Mouse (Mus musculus): ENCODE measurements at regions not wholly inside any gene's neighbourhood (a gene's known extent, or its start where the extent isn't known, plus 50 kb on each side); places are given as distances from the start of the nearest gene placed in this dataset.

DNA sequence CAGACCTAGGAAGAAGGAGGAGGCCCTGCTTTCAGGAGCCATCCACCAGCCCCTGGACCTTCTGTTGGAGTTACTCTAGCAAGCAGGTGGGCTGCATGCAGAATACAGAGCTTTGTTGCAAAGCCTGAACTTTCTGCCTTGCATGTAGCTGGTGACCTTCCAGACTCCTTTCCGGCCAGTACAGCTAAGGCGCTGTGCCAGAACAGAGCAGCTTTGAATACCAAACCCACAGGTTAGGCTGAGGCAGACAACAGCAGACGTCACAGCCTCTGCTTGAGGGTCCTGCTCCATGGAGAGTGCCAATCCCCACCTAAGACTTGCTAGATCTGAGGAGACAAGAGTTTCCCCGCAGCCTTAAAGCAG is 123.9 kb upstream of the Dio3 start:
- TF ChIP-seq GATA1 (IDR thresholded peaks at IDR 0.05; ENCODE audit: low read length) (no peak), TAL1 (IDR thresholded peaks at IDR 0.05; ENCODE audit: low read length) (no peak)

Measured in erythroblast, embryonic 14.5 days (primary cell).